Mouse (Mus musculus) lung, postnatal 4 days (tissue): Measurements from ENCODE around the gene Lrtm1.

Experiments
- DNase-seq, 2 experiments: peaks; one replicate each; pipeline ENCODE4 v3.0.0; 2021

Lrtm1 gene

GRCm38 (mm10) chr14:29038246-29038645 lies 20.2 kb downstream of the Lrtm1 start:
- DNase-seq = no peak

DNA sequence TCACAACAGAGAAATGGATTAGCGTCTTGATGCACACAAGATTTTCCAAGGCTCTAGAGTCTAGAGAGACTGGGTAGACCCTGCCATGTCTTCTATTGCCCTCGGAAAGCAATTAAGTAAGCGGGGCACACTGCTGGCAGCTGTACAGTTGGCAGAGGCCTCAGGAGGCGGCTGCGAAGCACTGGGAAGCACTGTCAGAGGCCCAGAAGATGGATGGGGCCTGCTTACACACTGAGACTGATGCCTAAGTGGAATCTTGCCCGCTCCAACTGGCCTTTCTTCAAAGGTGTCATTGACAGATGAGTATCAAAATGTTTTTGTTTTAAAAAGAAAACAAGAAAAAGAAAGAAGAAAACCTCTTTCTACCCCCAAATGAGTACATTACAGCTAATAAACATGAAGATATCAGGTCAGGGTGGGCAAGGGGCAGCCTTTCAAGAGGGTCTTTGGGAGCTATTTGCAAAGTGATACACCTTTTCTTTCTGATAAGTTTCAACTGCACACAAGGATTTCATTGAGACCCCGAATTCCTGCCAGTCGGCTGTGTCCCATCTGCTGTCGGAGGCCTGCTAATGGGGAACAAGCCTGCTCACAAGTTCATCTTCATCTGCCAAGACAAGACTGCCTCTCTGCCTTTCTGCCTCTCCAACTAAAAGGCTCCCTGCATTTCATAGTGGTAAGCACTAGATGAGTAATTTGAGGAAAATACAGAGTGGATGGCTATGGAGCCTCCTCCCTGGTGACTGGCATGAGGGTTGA lies 22.8 kb downstream of the Lrtm1 start:
- DNase-seq = peak in 1 of 2 experiments; percentile 41

GRCm38 (mm10) chr14:29041498-29041897 lies 23.5 kb downstream of the Lrtm1 start:
- DNase-seq = no peak

GRCm38 (mm10) chr14:29042355-29042754 lies 24.3 kb downstream of the Lrtm1 start:
- no peak for DNase-seq

GRCm38 (mm10) chr14:29051951-29052835 lies 34.2 kb downstream of the Lrtm1 start:
- no peak for DNase-seq

GRCm38 (mm10) chr14:29060679-29061078 lies 42.7 kb downstream of the Lrtm1 start:
- no peak for DNase-seq

DNA sequence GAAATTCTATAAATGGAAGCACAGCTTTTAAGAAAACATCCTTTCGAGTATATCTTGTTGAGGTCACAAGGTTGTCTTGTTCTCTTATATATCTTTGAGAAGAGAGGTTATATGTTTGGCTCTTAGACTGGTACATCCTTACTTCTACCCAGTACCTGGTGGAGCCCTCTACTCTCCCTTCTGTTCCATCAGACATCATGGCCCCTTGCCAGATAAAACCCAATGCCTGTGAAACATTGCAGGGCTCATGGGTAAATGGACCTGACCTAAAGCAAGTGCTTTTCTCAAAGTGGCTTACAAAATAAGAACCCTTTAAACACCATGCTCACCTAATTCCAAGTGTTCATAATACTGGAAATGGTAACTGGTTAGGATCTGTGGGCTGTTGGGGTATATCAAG lies 43.5 kb downstream of the Lrtm1 start:
- DNase-seq = no peak

- peak in 1 of 2 experiments; percentile 52 for DNase-seq
Measured at GRCm38 (mm10) chr14:29062676-29063075, 44.7 kb downstream of the Lrtm1 start.

DNA sequence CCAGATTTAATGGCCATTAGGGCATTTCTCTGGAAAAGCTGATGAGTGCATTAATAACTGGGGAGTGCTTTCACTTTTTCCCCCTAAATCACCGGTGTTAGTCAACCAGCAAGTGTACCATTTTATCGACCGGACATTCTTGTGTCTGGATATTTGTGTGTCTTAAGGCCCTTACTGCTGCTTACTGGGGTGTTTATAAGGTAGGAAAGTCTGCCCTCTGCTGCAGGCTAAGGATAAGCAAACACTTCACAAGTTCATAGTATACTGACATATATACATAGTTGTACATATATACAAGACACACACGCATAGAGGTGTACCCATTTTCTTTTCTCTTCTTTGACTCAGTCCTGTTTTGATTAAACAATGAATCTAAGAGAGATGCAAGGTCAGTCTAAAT lies 55.7 kb downstream of the Lrtm1 start:
- no peak for DNase-seq

GRCm38 (mm10) chr14:29077418-29077817 lies 59.4 kb downstream of the Lrtm1 start:
- no peak for DNase-seq

DNA sequence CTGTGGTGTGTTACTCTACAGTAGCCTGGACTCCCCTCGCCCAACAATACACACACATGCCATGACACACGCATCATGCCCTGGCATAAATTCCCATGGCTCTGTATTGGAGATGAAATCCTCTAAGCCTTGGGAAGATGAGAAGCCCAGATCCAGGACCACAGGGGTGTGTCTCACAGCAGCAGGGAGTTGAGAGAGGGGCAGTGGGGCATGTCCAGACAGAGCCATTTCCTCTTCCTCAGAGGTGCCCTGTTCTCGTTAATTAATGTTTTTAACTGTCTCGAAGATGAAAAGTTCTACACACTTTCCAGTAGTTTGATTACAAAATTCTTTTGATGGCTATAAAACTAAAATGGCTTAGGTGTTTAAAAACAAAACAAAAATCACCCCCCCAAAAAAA lies 62.2 kb downstream of the Lrtm1 start:
- DNase-seq = no peak

DNA sequence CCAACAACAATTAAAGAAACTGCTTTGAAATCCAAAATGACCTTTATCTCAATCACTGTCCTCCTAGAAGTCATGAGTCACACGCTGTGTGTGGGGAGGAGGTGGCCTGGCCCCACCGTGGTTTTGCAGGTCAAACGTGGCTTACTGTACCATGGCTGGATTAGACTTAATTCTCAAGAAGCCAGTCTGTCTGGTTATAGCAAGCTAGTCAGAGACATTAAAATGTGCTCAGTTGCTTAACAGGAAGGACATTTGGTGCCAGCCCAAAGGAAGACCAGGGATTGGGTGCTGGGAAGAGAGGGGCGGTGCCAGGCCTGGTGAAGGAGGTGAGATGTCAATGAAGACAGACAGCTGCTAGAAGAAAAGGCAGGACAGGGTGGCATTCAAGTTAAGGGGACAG lies 62.6 kb downstream of the Lrtm1 start:
- peak; percentile 11 to 48 for DNase-seq

GRCm38 (mm10) chr14:29082171-29082570 lies 64.2 kb downstream of the Lrtm1 start:
- DNase-seq = no peak
